Mouse (Mus musculus) Patski (cell line): ENCODE results near the gene Capn5. TPM values are rescaled to one million over a fixed set of nuclear protein-coding genes. Genes with fewer than 3 reads are reported as not detected.

Experiments used
- ATAC-seq: fragments of 100-300 bp; one replicate; pipeline ENCODE4 v1.8.0; 2021
- CTCF ChIA-PET: fragments of 350-600 bp; sonication (Branson Sonifier 250); formaldehyde crosslinking; loops from one replicate; lab custom pipeline; 2022; ENCODE audit warnings: inconsistent platforms; lab: Charles Lee
- POLR2A ChIA-PET: fragments of 350-600 bp; sonication (Branson Sonifier 250); formaldehyde crosslinking; loops from one replicate; lab custom pipeline; 2022; ENCODE audit warnings: antibody characterized with exemption, inconsistent platforms; lab: Charles Lee
- DNase-seq: peaks from one replicate; pipeline ENCODE4 v3.0.0-alpha.2; 2011; ENCODE audit warnings: low read depth, low spot score
- H3K27me3 ChIP-seq: fragments of 371-371 bp; one replicate; pipeline ENCODE4 v1.5.1; 2021
- CTCF ChIP-seq: fragments of 100-300 bp; IDR thresholded peaks from one replicate; pipeline ENCODE4 v1.5.1; 2021
- in situ Hi-C: fragments of 300-500 bp; cut with MboI; formaldehyde crosslinking; loops from 3 replicates; pipeline ENCODE4 v1.11.1; 2018; ENCODE audit warnings: low pct_unique_long_range_greater_than_20kb, mixed read lengths
- polyA plus RNA-seq: library from polyadenylated mRNA; unstranded; gene quantifications from one replicate; pipeline ENCODE4 v1.2.3, GENCODE M21; 2021

The Capn5 gene
- polyA plus RNA-seq, 1 experiment from 2014 or later = 69.8 TPM

DNA sequence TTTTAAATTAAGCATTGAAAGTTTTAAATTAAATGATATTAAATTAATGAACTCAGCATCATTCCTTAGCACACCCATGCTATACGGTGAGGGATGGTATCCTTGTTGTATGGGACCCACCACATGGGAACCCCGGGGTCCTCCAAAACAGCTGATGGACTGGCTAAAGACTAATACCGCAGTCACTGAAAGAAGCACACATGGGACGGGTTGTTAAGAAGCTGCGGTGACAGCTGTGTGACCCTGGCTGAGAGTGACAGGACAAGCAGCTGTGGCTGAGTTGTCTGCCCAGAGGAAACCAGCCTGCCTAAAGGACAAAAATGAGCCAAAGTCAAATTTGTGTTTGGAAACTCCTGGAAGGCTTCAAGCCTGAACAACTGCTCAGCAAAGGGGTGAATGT lies 24.2 kb downstream of the Capn5 start:
- H3K27me3 ChIP-seq = no peaks in the 10 kb centered on the region
- no peak for DNase-seq
- ChIA-PET CTCF (interaction anchor here (1.9 to 11.3 kb wide), 2 partner anchors 12 to 34 kb away, joined by 9 to 110 read pairs; no protein-coding TSS in a partner anchor), POLR2A (no interaction called here)
- ATAC-seq = no peak
- TF ChIP-seq CTCF = no peak
- in situ Hi-C loops = loop anchor here (5.0 kb wide), 1 partner anchor 38 kb away; no protein-coding TSS in a partner anchor

- ChIA-PET CTCF (interaction anchor here (1.9 to 11.3 kb wide), 2 partner anchors 11 to 35 kb away, joined by 9 to 110 read pairs; no protein-coding TSS in a partner anchor), POLR2A (interaction anchor here (0.9 kb wide), 1 partner anchor 44 kb away, joined by 3 read pairs; no protein-coding TSS in a partner anchor)
- DNase-seq = no peak
- H3K27me3 ChIP-seq = no peaks in the 10 kb centered on the region
- TF ChIP-seq CTCF = no peak
- no peak for ATAC-seq
- in situ Hi-C loops = loop anchor here (5.0 kb wide), 1 partner anchor 39 kb away; no protein-coding TSS in a partner anchor
Observed at GRCm38 (mm10) chr7:98153345-98153744, 24.7 kb downstream of the Capn5 start.

DNA sequence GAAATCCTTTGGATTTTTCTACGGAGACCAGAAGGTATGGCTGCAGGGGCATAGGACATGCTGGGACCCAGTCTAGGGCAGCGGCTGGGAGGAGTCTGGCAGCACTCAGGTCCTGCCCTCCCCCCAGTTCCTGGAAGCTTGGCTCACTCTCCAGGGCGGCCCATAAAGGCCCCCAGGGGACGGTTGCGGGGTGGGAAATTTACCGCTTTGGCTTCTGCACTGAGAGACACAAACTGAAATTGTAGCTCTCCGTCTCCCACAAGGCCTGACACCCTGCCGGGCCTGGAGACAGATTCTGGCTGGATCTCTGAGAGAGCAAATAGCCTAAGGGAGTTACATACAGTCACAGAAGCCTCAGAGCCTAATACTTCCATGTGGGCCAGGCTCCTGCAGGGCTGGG lies 25.7 kb downstream of the Capn5 start:
- in situ Hi-C loops = loop anchor here (5.0 kb wide), 1 partner anchor 40 kb away; no protein-coding TSS in a partner anchor
- no peak for TF ChIP-seq CTCF
- DNase-seq (no peak), ATAC-seq (no peak)
- POLR2A ChIA-PET = interaction anchor here (0.9 kb wide), 1 partner anchor 45 kb away, joined by 3 read pairs; no protein-coding TSS in a partner anchor
- CTCF ChIA-PET = interaction anchor here (1.0 to 11.3 kb wide), 3 partner anchors 11 to 36 kb away, joined by 3 to 110 read pairs (median 9); no protein-coding TSS in a partner anchor
- no peaks in the 10 kb centered on the region for H3K27me3 ChIP-seq

DNA sequence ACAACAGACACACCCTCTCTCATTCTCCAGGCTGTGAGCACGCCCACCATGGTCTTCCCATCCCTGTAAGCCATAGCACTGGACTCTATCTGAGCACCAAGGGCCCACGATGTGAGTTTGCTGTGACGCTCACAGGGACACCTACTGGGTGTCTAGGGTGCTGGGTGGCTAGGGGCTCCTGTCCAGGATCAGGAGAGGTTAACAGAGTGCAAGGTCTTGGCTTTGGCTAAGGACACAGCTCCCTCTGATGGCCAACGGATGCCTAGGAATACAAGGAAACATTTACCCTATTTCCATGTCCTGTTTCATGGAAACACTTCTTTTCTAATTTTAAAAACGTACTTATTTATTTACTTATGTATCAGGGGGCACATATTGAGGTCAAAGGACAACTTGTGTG lies 27.5 kb downstream of the Capn5 start:
- ATAC-seq = no peak
- TF ChIP-seq CTCF = no peak
- no peaks in the 10 kb centered on the region for H3K27me3 ChIP-seq
- POLR2A ChIA-PET = no interaction called here
- in situ Hi-C loops = loop anchor here (5.0 kb wide), 1 partner anchor 42 kb away; no protein-coding TSS in a partner anchor
- no peak for DNase-seq
- CTCF ChIA-PET = interaction anchor here (1.1 to 11.3 kb wide), 3 partner anchors 8 to 63 kb away, joined by 3 to 110 read pairs (median 4); no protein-coding TSS in a partner anchor

- in situ Hi-C loops = loop anchor here (5.0 kb wide), 1 partner anchor 42 kb away; no protein-coding TSS in a partner anchor
- no peak for TF ChIP-seq CTCF
- no peak for DNase-seq
- peak; percentile 6 for ATAC-seq
- no peaks in the 10 kb centered on the region for H3K27me3 ChIP-seq
- ChIA-PET CTCF (interaction anchor here (1.1 to 11.3 kb wide), 3 partner anchors 9 to 64 kb away, joined by 3 to 110 read pairs (median 4); no protein-coding TSS in a partner anchor), POLR2A (no interaction called here)
Observed at GRCm38 (mm10) chr7:98149802-98150201, 28.3 kb downstream of the Capn5 start.

GRCm38 (mm10) chr7:98148721-98149407 lies 29.2 kb downstream of the Capn5 start:
- TF ChIP-seq CTCF = no peak
- POLR2A ChIA-PET = no interaction called here
- H3K27me3 ChIP-seq = no peaks in the 10 kb centered on the region
- no peak for ATAC-seq
- CTCF ChIA-PET = interaction anchor here (11.3 kb wide), 1 partner anchor 39 kb away, joined by 110 read pairs; no protein-coding TSS in a partner anchor
- no peak for DNase-seq
- in situ Hi-C loops = no loop called here

DNA sequence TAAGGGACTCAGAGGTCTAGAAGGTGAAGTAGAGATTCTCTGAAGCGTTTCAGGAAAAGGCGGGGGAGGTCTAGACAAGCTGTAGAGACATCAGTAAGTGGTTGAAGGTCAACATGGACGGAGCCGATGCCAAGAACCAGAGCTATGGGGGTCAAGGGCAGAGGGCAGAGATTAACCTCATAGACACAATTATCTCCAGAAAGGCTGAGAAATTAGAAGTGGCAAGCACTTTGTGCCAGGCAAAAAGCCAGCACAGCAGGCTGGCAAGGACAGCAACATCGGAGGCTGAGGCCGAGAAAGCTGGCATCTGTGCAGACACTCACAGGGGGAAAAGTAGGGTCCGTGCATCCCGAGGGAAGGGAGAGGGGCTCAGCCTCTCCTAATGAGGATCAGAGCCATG lies 30.3 kb downstream of the Capn5 start:
- DNase-seq (no peak), ATAC-seq (no peak)
- TF ChIP-seq CTCF = no peak
- ChIA-PET POLR2A (no interaction called here), CTCF (no interaction called here)
- H3K27me3 ChIP-seq = no peaks in the 10 kb centered on the region
- in situ Hi-C loops = no loop called here

DNA sequence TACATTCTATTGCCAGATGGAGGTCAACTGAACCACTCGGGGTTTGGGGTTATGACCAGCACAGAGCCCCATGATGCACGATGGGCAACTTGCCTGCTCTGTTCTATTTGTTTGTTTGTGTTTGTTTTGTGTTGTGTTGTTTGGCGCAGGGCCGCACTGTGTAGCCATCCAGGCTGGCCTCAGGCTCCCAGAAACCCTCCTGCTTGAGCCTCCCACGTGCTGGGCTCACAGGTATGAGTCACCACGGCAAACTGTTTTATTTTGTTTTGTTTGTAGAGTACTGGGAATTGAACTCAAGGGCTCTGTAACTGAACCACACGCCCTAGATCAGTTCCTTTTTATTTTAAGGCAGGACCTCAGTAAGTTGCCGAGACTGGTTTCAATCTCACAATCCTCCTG lies 31.6 kb downstream of the Capn5 start:
- no peaks in the 10 kb centered on the region for H3K27me3 ChIP-seq
- POLR2A ChIA-PET = no interaction called here
- DNase-seq (no peak), ATAC-seq (no peak)
- TF ChIP-seq CTCF = no peak
- in situ Hi-C loops = no loop called here
- CTCF ChIA-PET = interaction anchor here (1.0 to 2.1 kb wide), 3 partner anchors 9 to 44 kb away, joined by 3 to 9 read pairs (median 7); no protein-coding TSS in a partner anchor

DNA sequence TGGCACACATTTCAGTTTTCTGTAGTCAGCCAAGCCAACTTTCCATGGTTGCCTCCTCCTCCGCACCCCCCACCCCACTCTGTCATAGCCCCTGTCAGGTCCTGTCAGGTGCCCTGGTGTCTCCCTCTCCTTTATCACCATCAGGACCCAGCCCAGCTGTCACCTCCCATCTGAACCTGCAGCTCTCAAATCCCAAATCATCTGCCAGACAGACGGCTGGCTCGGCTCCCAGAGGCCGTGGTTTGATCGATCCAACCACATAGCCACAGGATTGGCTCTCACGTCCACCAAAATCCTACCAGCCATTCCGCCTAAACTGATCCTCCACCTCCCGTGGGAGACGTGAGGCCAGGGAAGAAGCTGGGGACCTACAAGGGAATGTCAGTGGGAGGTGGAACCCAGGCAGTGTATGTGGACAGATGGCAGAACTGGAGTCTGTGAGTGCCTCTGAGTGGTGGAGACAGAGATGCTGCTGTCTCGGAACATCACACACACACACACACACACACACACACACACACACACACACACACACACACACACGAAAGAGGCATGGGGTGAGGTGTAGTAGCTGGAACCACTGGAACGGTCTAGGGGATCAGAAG lies 32.1 kb downstream of the Capn5 start:
- CTCF ChIA-PET = interaction anchor here (1.3 to 2.1 kb wide), 3 partner anchors 10 to 45 kb away, joined by 5 to 9 read pairs (median 7); no protein-coding TSS in a partner anchor
- POLR2A ChIA-PET = interaction anchor here (1.0 kb wide), 1 partner anchor 45 kb away, joined by 3 read pairs; no protein-coding TSS in a partner anchor
- DNase-seq (no peak), ATAC-seq (no peak)
- TF ChIP-seq CTCF = no peak
- no peaks in the 10 kb centered on the region for H3K27me3 ChIP-seq
- in situ Hi-C loops = no loop called here

DNA sequence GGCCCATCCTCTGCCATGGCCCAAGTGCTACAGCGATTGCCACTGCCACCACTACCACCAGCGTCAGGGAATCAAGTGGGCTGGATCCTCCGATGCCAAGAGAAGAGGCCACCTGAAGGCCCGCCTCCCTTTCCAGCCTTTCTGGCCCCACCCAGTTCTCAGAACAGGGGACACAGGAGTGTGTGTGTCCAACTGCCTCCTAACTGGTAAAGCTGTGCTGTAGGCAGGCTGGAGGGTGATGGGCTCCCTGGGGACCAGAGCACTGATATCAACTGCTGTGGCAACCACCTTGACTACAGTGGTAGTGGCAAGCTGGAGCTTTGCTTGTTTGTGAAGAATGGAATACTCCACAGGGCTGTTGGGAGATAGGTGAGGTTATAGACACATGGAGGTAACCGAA lies 32.7 kb downstream of the Capn5 start, which contains the start of gene Omp:
TSS of gene Omp (minus strand) at position 101 of the 400 bp plus-strand sequence.
- ChIA-PET CTCF (interaction anchor here (1.3 to 2.1 kb wide), 3 partner anchors 11 to 45 kb away, joined by 5 to 9 read pairs (median 7); no protein-coding TSS in a partner anchor), POLR2A (interaction anchor here (1.0 kb wide), 1 partner anchor 46 kb away, joined by 3 read pairs; no protein-coding TSS in a partner anchor)
- no peak for ATAC-seq
- DNase-seq = no peak
- TF ChIP-seq CTCF = no peak
- no peaks in the 10 kb centered on the region for H3K27me3 ChIP-seq
- in situ Hi-C loops = no loop called here
